Mouse (Mus musculus) lung, embryonic 16.5 days (tissue): Measurements from ENCODE around the gene Nfix. TPM values are rescaled to one million over a fixed set of nuclear protein-coding genes. Genes with fewer than 3 reads are reported as not detected.

Experiments used
- ATAC-seq: fragments of 200-750 bp; cut with Nextera tagmentation; 2 replicates; pipeline ENCODE4 v1.8.0; 2017; ENCODE audit warnings: low read depth, mild to moderate bottlenecking, moderate library complexity
- H3K27ac ChIP-seq: fragments of 300-500 bp; sonication (generic); 2 replicates; pipeline ENCODE4 v1.5.1; 2014; ENCODE audit warnings: mild to moderate bottlenecking, control low read depth, low read length
- H3K27me3 ChIP-seq: fragments of 300-500 bp; sonication (generic); 2 replicates; pipeline ENCODE4 v1.6.1; 2014; ENCODE audit warnings: low read depth, low read length, mixed read lengths; ENCODE audit not compliant: control insufficient read depth, insufficient read depth
- H3K36me3 ChIP-seq: fragments of 300-500 bp; sonication (generic); 2 replicates; pipeline ENCODE4 v1.6.1; 2014; ENCODE audit warnings: low read length; ENCODE audit not compliant: control insufficient read depth, insufficient read depth
- H3K4me1 ChIP-seq: fragments of 300-500 bp; sonication (generic); replicated peaks from 2 replicates; pipeline ENCODE4 v1.6.1; 2014; ENCODE audit warnings: low read length, mixed read lengths; ENCODE audit not compliant: control insufficient read depth, insufficient read depth
- H3K4me2 ChIP-seq: fragments of 300-500 bp; sonication (generic); 2 replicates; pipeline ENCODE4 v1.6.1; 2014; ENCODE audit warnings: low read depth, low read length, control low read depth
- H3K4me3 ChIP-seq: fragments of 300-500 bp; sonication (generic); 2 replicates; pipeline ENCODE4 v1.5.1; 2014; ENCODE audit warnings: mild to moderate bottlenecking, low read length, control low read depth
- H3K9ac ChIP-seq: fragments of 300-500 bp; sonication (generic); 2 replicates; pipeline ENCODE4 v1.6.1; 2014; ENCODE audit warnings: low read length, control low read depth
- H3K9me3 ChIP-seq: fragments of 300-500 bp; sonication (generic); 2 replicates; pipeline ENCODE4 v1.6.1; 2016; ENCODE audit warnings: low read length; ENCODE audit not compliant: control insufficient read depth
- WGBS: fragments of 180-500 bp; shearing (Covaris S2); extraction: QIAGEN DNeasy Blood & Tissue Kit; methylation state at CpG from one replicate; pipeline ENCODE4 v1.1.7; 2014; 5-methylcytosine and 5-hydroxymethylcytosine counted together
- polyA plus RNA-seq: library from polyadenylated mRNA; unstranded; fragments of >200 nt; fragmentation: Nextera tagmentation; extraction: Ambion mirVana; gene quantifications from 2 replicates; pipeline ENCODE4 v1.2.1, GENCODE M21; 2015

Nfix gene
- polyA plus RNA-seq, 1 experiment from 2014 or later, result 43.9 TPM

DNA sequence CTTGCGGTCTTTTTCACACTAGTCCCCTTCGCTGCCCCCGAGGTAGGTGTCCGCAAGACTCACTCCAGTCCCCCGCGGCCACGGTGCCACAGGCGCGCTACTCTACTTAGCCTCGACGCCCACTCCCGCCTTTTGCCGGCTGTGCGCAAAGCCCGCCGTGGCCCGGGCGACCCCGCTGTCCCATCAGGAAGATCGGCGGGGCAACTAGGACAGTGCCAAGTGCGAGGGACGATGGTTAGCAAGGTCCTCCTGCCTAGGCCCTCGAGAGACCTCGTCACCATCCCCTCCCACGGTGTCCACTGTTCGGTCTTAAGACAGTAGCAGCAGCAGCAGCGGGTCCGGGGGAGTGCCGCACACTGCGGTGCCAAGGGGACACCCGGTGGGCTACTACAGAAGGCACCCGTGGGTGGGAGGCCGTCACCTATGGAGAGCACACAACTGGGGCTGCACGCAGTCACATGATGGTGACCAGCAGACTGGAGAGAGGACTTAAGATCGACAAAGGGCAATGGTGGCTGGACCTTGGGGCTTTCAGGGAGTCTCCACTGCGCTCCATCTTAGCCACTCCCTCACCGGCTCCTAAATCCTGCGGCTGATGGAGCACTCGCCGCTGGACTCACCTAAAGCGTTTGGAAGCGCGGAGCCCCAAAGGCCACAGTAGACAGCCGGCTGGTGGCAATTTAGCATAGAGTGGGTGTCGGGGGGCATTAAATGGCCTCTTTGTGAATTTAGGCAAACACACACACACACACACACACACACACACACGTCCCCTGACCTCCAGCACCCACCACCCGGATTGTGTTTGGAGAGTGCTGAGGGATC lies 15.3 kb downstream of the Nfix start:
- WGBS, result 14% methylated on average over 48 of the region's 48 CpGs
- H3K4me3 ChIP-seq, result peak overlapping the region; percentile 33
- no peaks in the 10 kb centered on the region for H3K9me3 ChIP-seq
- H3K27me3 ChIP-seq, result peaks cover 29% of the 10 kb centered on the region
- H3K36me3 ChIP-seq, result no peaks in the 10 kb centered on the region
- peak overlapping the region; percentile 50 for H3K4me2 ChIP-seq
- peaks cover 70% of the 10 kb centered on the region for H3K4me1 ChIP-seq
- H3K27ac ChIP-seq, result no peak overlapping the region
- H3K9ac ChIP-seq, result peak overlapping the region; percentile 23
- no peak for ATAC-seq

DNA sequence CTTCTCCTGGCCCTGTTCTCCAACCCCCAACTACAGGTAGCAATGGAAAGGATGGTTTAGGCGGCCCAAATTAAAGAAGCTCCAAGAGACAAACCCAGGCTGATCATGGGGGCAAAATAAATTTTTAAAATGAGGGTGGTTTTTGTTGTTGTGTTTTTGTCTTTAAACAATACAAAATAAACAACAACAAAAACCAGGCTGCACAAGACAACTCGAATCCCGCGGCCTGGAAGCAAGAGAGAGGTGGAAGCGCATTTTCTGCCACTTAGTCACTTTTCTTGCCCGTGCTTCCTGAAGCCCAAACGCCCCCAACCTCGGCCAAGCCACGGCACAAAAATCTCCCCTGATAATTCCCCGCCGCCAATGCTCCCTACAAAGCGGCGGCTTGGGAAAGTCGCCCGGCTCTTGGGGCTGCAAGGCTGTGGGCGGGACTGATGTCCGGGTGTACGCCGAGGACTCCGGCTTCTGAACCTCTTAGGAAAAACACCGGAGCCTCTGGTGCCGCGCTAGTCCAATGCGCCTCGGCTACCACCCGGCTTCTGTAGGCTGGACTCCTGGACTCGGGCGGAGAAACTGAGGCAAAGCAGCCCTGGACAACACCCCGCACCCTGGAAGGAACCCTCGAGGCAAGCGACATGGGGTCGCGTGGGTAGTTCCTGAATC lies 16.1 kb downstream of the Nfix start:
- Histone ChIP-seq H3K36me3 (no peaks in the 10 kb centered on the region), H3K9ac (peak overlapping the region; percentile 47), H3K9me3 (no peaks in the 10 kb centered on the region), H3K27ac (no peak overlapping the region), H3K27me3 (peaks cover 30% of the 10 kb centered on the region), H3K4me3 (peak overlapping the region; percentile 33), H3K4me1 (peaks cover 70% of the 10 kb centered on the region), H3K4me2 (peak overlapping the region; percentile 50)
- 10% methylated on average over 33 of the region's 33 CpGs for WGBS
- ATAC-seq, result 0 out of 2 replicates have a peak, but pooled peaks have one; percentile 13

DNA sequence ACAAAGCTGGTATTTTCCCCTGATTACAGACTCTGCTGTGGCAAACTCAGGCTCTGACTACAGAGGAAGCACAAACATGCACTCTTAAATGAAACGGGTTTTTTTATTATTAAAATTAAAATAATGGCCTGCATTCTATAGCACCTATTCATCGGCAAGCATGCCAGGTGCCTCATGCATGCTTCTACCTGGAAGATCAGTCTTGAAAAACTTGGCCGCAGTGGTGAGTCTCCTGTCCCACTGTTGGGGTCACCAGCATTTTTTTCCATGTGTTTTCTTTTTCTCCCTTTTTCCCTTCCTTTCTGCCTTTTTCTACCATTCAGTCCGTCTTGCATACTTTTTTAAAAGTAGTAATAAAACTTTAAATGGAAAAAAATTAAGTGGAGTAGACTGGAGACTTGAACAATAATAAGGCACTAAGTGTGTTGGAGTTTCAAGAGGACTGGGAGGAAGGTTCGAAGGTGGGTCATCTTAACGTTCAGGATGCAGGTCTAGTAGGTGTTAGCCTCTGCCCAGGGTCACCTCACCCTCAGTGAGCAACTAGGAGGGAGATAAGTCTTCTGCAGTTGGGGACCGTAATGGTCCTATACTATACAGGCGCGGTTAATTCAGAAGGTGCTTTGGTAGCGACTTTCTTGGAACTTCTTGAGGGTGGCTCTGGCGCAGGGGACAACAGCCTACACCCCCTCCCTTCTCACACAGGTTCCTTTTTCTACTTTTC lies 16.8 kb downstream of the Nfix start:
- Histone ChIP-seq H3K27ac (no peak overlapping the region), H3K36me3 (no peaks in the 10 kb centered on the region), H3K4me1 (peaks cover 70% of the 10 kb centered on the region)

DNA sequence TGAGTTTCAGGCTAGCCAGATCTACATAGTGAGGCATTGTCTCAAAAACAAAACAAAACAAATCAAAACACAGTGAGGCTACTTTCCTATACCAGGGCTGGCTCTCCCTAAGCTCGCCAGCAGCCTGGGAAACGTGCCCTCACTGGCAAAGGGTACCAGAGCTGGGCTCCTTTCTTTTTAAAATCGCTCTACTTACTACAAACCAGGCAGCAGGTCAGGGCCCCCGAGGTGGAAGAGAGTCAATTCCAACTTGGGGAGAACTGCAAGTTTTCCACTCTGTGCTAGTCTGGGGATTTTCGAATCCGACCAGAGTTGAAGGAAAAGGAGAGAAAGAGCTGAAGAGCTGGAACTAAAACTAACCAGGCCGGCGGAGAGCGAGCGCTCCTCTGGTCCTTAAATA lies 17.5 kb downstream of the Nfix start:
- H3K9me3 ChIP-seq, result no peaks in the 10 kb centered on the region
- ATAC-seq, result no peak
- no peak overlapping the region for H3K4me3 ChIP-seq
- H3K9ac ChIP-seq, result no peak overlapping the region
- H3K4me1 ChIP-seq, result peaks cover 67% of the 10 kb centered on the region
- no peak overlapping the region for H3K27ac ChIP-seq
- peaks cover 30% of the 10 kb centered on the region for H3K27me3 ChIP-seq
- H3K4me2 ChIP-seq, result no peak overlapping the region
- H3K36me3 ChIP-seq, result no peaks in the 10 kb centered on the region
- WGBS, result 55% methylated on average over 10 of the region's 10 CpGs

More for the DNA sequence above, 16.8 kb downstream of the Nfix start:
- no peak overlapping the region for H3K9ac ChIP-seq
- no peaks in the 10 kb centered on the region for H3K9me3 ChIP-seq
- H3K27me3 ChIP-seq, result peaks cover 31% of the 10 kb centered on the region
- no peak overlapping the region for H3K4me3 ChIP-seq
- no peak overlapping the region for H3K4me2 ChIP-seq
- no peak for ATAC-seq
- WGBS, result 49% methylated on average over 11 of the region's 11 CpGs

DNA sequence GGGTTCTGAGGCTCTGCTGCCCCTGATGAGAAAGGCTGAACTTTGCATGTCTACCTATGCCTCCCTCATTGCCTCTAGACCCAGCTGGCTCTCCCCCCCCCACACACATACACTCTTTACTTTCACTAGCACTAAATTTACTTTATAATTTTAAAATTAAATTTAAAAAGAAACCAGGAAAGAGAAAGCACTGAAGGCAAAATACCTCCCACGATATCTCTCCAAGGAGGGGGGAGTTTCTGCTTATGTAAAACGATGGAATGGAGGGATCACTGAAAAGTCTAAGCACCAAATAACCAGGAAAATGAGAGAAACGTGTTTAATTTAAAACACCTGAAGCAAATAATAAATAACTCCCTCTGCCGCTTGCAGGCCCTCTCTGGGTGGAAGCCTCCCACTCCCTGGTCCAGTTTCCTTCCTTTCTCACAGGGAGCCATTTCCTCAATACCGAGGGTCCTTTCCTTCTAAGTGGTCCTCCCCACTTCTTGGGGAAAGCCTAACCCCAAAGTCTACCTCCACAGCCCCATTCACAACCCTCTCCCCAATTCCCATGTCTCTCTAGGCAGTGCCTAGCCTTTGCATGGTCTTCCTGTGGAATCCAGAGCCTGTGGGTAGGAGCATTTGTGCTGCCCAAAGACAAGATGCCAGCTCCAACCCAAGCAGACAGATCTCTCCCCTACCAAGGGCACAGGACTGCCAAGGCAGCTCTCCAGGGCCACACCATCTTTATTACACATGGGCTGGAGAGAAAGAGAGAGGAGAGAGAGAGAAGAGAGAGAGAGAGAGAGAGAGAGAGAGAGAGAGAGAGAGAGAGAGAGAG lies 18.2 kb downstream of the Nfix start:
- Histone ChIP-seq H3K9ac (no peak overlapping the region), H3K4me3 (no peak overlapping the region), H3K27me3 (peaks cover 24% of the 10 kb centered on the region), H3K4me2 (no peak overlapping the region), H3K27ac (no peak overlapping the region), H3K36me3 (no peaks in the 10 kb centered on the region), H3K4me1 (peaks cover 63% of the 10 kb centered on the region), H3K9me3 (no peaks in the 10 kb centered on the region)
- no peak for ATAC-seq
- WGBS, result 45% methylated on average over 5 of the region's 5 CpGs

DNA sequence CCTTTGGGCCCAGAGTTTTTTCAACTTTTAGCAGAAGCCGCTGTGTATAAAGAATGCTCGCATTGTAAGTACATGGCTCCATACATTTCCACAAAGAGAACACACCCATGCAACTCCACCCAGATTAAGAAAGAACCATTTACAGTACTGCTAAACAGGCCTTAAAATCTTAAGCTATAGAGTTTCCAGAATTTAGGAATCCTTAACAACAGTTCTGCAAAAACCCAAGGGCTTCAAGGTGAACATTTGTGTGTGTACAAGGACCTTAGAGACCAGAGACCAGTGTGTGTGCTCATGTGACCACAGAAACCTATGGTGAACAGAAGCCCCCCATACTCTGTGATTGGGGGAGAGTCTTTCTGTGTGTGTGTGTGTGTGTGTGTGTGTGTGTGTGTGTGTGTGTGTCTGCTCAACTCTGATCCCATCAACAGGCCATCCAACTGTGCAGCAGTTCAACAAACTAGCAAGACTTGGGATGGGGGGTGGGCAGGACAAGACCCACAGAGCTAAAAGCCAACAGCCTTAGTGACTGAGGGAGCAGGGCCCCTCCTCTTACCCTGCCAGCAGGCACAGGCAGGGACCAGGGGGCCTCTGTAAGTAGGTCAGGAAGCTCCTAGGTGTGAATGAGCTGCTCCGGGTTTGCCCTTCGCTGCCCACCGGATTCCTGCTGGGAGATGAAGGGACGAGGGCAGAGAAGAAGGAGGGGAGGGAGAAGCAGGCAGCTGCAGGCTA lies 19.0 kb downstream of the Nfix start:
- Histone ChIP-seq H3K4me1 (peaks cover 58% of the 10 kb centered on the region), H3K9ac (no peak overlapping the region)

DNA sequence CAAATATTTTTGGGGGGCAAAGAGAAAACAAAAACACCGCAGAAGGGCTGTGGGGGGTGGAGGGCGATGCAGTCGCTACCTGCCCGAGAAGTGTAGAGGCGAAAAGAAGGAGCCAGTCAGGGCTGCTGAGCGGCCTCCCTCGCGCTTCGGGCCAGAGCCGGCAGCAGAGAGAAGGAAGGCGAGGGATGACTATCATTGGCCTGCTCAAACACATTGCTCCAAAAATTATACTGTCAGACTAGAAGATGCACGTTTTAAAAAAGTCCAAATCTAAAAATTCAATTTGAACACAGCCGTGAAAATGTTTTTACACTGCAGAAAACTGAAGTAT lies 20.0 kb downstream of the Nfix start:
- no peak overlapping the region for H3K4me3 ChIP-seq
- H3K4me2 ChIP-seq, result no peak overlapping the region
- H3K27me3 ChIP-seq, result peaks cover 16% of the 10 kb centered on the region

More for the DNA sequence above, 19.0 kb downstream of the Nfix start:
- ATAC-seq, result no peak
- Histone ChIP-seq H3K36me3 (no peaks in the 10 kb centered on the region), H3K9me3 (no peaks in the 10 kb centered on the region), H3K4me3 (no peak overlapping the region), H3K27ac (no peak overlapping the region), H3K4me2 (no peak overlapping the region), H3K27me3 (peaks cover 21% of the 10 kb centered on the region)
- 44% methylated on average over 6 of the region's 6 CpGs for WGBS

DNA sequence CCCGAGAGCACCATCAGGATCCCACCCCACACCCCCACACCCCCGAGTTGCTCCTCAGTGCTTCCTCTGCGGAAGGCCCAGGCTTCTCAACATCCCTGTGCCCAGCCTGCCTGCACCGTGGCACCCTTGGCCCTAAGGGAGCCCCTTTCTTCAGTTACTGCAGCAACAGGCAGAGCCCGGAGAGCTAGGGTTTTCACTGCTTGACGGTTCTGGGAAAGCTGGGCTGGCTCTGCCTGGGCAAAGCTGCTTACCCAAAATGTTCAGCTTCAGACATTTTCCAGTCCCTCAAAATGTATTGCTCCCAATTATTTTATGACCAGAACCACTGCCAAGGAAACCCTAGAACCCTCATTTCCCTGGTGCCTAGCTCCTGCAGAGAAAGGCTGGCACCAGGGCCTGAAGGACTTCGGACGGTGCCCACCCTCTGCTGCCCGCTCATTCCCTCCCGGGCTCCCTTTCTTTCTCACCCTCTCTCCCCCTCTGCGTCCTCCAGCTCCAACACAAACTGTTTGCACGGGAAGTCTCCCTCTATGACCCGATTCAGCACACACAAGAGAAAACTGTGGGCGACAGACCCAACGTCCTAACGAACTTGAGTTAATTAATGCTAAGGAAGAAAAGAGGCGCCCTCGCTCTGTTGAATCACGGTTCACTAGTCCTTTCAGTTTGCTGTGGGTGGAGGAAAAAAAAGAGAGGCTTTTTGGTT lies 20.5 kb downstream of the Nfix start:
- ATAC-seq, result no peak
- H3K4me3 ChIP-seq, result no peak overlapping the region
- peaks cover 12% of the 10 kb centered on the region; the same call in 1 of the 2 replicates for H3K27me3 ChIP-seq
- no peak overlapping the region for H3K27ac ChIP-seq
- WGBS, result 33% methylated on average over 19 of the region's 19 CpGs
- H3K4me1 ChIP-seq, result peaks cover 56% of the 10 kb centered on the region
- H3K9me3 ChIP-seq, result no peaks in the 10 kb centered on the region
- peak overlapping the region; percentile 5; the same call in 1 of the 2 replicates for H3K9ac ChIP-seq
- peak overlapping the region; percentile 10; the same call in 1 of the 2 replicates for H3K4me2 ChIP-seq
- no peaks in the 10 kb centered on the region for H3K36me3 ChIP-seq

More for the DNA sequence above, 20.0 kb downstream of the Nfix start:
- 48% methylated on average over 13 of the region's 13 CpGs for WGBS
- Histone ChIP-seq H3K36me3 (no peaks in the 10 kb centered on the region), H3K27ac (no peak overlapping the region), H3K9me3 (no peaks in the 10 kb centered on the region), H3K4me1 (peaks cover 58% of the 10 kb centered on the region), H3K9ac (no peak overlapping the region)
- ATAC-seq, result no peak
